In genomic region chr17:8468716-8469344, GRCm38 (mm10) we compare ENCODE assay signal across 7 mouse cellular contexts. TPM values are rescaled to one million over a fixed set of nuclear protein-coding genes. Genes with fewer than 3 reads are reported as not detected.
DNase-seq lines count a peak whose midpoint lies in the region; ATAC-seq lines count a peak whose summit lies in the region.

No protein-coding gene starts in this region.

- 0 out of 2 replicates have a peak, but pooled peaks cover 2% of the 10 kb centered on the region for H3K4me1 ChIP-seq in intestine, embryonic 15.5 days (replicated peaks)
- H3K4me1 ChIP-seq in midbrain, embryonic 10.5 days, result peaks cover 11% of the 10 kb centered on the region

- no peaks in the 10 kb centered on the region for H3K36me3 ChIP-seq in intestine, embryonic 15.5 days
- H3K36me3 ChIP-seq in midbrain, embryonic 10.5 days, result no peaks in the 10 kb centered on the region

- no peak overlapping the region for H3K9ac ChIP-seq in intestine, embryonic 15.5 days

- H3K27me3 ChIP-seq in intestine, embryonic 15.5 days (replicated peaks), result peaks cover 25% of the 10 kb centered on the region
- peaks cover 25% of the 10 kb centered on the region for H3K27me3 ChIP-seq in midbrain, embryonic 10.5 days (ENCODE audit: low read depth, poor library complexity, severe bottlenecking)

- no peak overlapping the region for H3K4me2 ChIP-seq in intestine, embryonic 15.5 days (replicated peaks)

- no peaks in the 10 kb centered on the region for H3K9me3 ChIP-seq in intestine, embryonic 15.5 days
- H3K9me3 ChIP-seq in midbrain, embryonic 10.5 days (replicated peaks), result no peaks in the 10 kb centered on the region

- H3K27ac ChIP-seq in intestine, embryonic 15.5 days, result no peak overlapping the region
- no peak overlapping the region for H3K27ac ChIP-seq in midbrain, embryonic 10.5 days (replicated peaks)

- DNase-seq in ZHBTc4 (ENCODE audit: low read depth, low spot score), result peak; percentile 82
- peak; percentile 97 for DNase-seq in cerebellum, postnatal 25 days
- DNase-seq in gastrocnemius, adult 18-20 months (ENCODE audit: low spot score), result peak; percentile 75
- DNase-seq in left cerebral cortex, adult 9 months (ENCODE audit: low spot score in 2 of 2), result peak; percentile 32 to 93
- peak; percentile 86 for DNase-seq in midbrain, embryonic 10.5 days (ENCODE audit: low spot score)
- peak; percentile 40 for DNase-seq in skeletal muscle tissue, adult 2 months (ENCODE audit: low read depth, low spot score)

- 15% methylated on average over 19 of the region's 19 CpGs for WGBS in intestine, embryonic 15.5 days
- 17% methylated on average over 19 of the region's 19 CpGs for WGBS in midbrain, embryonic 10.5 days

- peak; percentile 67 for ATAC-seq in intestine, embryonic 15.5 days

- no peak overlapping the region for H3K4me3 ChIP-seq in intestine, embryonic 15.5 days (replicated peaks)
- H3K4me3 ChIP-seq in midbrain, embryonic 10.5 days, result no peak overlapping the region

RNA-seq across cellular contexts. Expression of gene T, which starts 34.6 kb away (rescaled TPM):
- not detected for total RNA-seq in gastrocnemius, adult 18-20 months (2021)
- 0.30 and 0.45 TPM in 2 replicates for polyA plus RNA-seq in intestine, embryonic 15.5 days (2015; fragmentation: Nextera tagmentation; extraction: Ambion mirVana)
- 0.58 and 1.0 TPM in 2 replicates for polyA plus RNA-seq in midbrain, embryonic 10.5 days (2016; fragmentation: Nextera tagmentation; extraction: Ambion mirVana)

RNA-seq across cellular contexts. Expression of gene Pde10a, which starts 56.3 kb away (rescaled TPM):
- 1 to 10 TPM; 3.5 to 4.4 TPM for total RNA-seq in gastrocnemius, adult 18-20 months (2021)
- polyA plus RNA-seq in intestine, embryonic 15.5 days (2015; fragmentation: Nextera tagmentation; extraction: Ambion mirVana), result 1.4 and 1.5 TPM in 2 replicates
- polyA plus RNA-seq in midbrain, embryonic 10.5 days (2016; fragmentation: Nextera tagmentation; extraction: Ambion mirVana), result 4.3 and 5.3 TPM in 2 replicates

Comparison
In these comparisons a context has a peak if more than half of its experiments do, and no peak if none do; other contexts are left out.
1. DNase-seq: peak in every context shown above with its lines; median percentile 97 in cerebellum, postnatal 25 days; 86 in midbrain, embryonic 10.5 days; 82 in ZHBTc4; 75 in gastrocnemius, adult 18-20 months; 62 in left cerebral cortex, adult 9 months; 40 in skeletal muscle tissue, adult 2 months.